Mouse (Mus musculus): ENCODE measurements around the gene 2200002J24Rik. TPM values are rescaled to one million over a fixed set of nuclear protein-coding genes. Genes with fewer than 3 reads are reported as not detected.

2200002J24Rik gene
- total and polyA plus RNA-seq, 2 experiments from 2014 or later: 1.5 to 6.4 TPM

DNA sequence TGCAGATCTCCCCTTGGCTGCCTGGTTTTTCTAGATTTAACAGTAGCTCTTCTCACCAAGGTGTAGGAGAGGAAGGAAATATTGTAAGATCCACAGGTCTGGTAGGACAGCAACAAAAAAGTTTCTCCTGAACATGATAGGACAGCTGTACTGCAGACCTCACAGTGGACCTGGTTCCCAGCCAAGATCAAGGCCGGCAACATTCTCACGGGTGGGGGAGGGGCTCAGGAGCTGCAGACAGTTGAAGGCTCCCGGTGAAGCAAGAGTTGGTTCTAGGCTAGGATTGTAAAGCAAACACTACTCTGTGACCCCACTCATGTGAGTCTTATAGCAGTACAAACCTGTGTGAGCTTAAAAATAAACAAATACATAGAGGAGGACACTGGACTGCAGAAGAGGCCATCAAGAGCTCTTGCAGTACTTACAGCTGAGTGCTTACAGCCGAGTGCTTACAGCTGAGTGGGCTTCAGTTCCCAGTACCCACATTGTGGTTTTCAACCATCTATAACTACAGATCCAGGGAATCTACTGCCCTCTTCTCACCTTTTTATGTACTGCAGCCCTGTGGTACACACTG is 45.4 kb downstream of the 2200002J24Rik start:
- H3K9ac ChIP-seq (replicated peaks; ENCODE audit: low read depth, low read length): no peak overlapping the region
- no peaks in the 10 kb centered on the region; the same call in 1 of the 2 replicates for H3K9me3 ChIP-seq (replicated peaks; ENCODE audit: control insufficient read depth, low read length)
- TF ChIP-seq EP300 (IDR thresholded peaks at IDR 0.05; ENCODE audit: low read depth) (no peak), CTCF (IDR thresholded peaks at IDR 0.05; ENCODE audit: low read depth) (no peak)
- H3K4me3 ChIP-seq (ENCODE audit: low read depth, low read length): no peak overlapping the region
- H3K27me3 ChIP-seq (ENCODE audit: control insufficient read depth, insufficient read depth, low read length): no peaks in the 10 kb centered on the region
- ATAC-seq (ENCODE audit: insufficient read depth, low read depth) (peak; percentile 62; the same call in 1 of the 2 replicates), DNase-seq (ENCODE audit: low spot score) (peak; percentile 41)
- H3K4me1 ChIP-seq (ENCODE audit: control insufficient read depth, insufficient read depth): peaks cover 4% of the 10 kb centered on the region; the same call in 1 of the 2 replicates
- 0 out of 2 replicates have a peak overlapping the region, but pooled peaks have one; percentile 34 for H3K27ac ChIP-seq (ENCODE audit: low read depth)
- H3K36me3 ChIP-seq (replicated peaks; ENCODE audit: control insufficient read depth, insufficient read depth, low read length): no peaks in the 10 kb centered on the region
- no peak overlapping the region for H3K4me2 ChIP-seq (ENCODE audit: low read depth, low read length)
- WGBS: 21% methylated on average over 4 of the region's 4 CpGs

DNA sequence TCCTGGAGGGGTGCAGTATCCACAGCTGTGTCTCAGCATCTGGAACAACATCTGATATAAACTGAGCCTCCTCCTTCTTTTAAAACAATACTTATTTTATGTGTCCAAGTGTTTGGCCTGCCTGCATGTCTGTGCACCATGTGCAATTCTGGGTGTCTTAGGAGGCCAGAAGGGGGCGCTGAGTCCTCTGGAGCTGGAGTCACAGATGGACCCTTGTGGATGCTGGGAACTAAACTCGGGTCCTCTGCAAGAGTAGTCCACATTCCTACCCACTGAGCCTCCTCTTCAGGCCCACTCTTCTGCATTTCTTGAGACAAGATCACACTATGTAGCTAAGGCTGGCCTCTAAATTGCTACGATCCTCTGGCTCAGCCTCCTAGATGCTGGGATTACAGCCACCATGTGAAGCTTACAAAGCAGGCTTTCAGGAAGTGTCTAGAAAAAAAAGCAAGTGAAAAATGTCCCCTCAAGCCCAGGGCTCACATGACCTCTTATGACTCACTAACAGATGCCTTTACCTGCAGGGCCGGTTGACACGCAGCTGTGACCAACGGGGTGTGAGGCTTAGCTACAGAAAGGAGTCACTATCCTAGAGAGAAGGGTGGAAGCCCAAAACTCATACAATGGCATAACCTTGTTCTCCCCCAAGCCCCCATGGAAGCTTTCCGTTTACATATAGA is 48.9 kb downstream of the 2200002J24Rik start:
- ATAC-seq (ENCODE audit: insufficient read depth, low read depth) (no peak), DNase-seq (ENCODE audit: low spot score) (no peak)
- peaks cover 4% of the 10 kb centered on the region; the same call in 1 of the 2 replicates for H3K4me1 ChIP-seq (ENCODE audit: control insufficient read depth, insufficient read depth)
- H3K27ac ChIP-seq (ENCODE audit: low read depth): no peak overlapping the region
- 84% methylated on average over 7 of the region's 7 CpGs for WGBS
- H3K9ac ChIP-seq (replicated peaks; ENCODE audit: low read depth, low read length): no peak overlapping the region
- no peak overlapping the region for H3K4me2 ChIP-seq (ENCODE audit: low read depth, low read length)
- no peaks in the 10 kb centered on the region for H3K27me3 ChIP-seq (ENCODE audit: control insufficient read depth, insufficient read depth, low read length)
- H3K9me3 ChIP-seq (replicated peaks; ENCODE audit: control insufficient read depth, low read length): no peaks in the 10 kb centered on the region
- TF ChIP-seq EP300 (IDR thresholded peaks at IDR 0.05; ENCODE audit: low read depth): no peak
- TF ChIP-seq CTCF (IDR thresholded peaks at IDR 0.05; ENCODE audit: low read depth): no peak
- H3K36me3 ChIP-seq (replicated peaks; ENCODE audit: control insufficient read depth, insufficient read depth, low read length): no peaks in the 10 kb centered on the region
- no peak overlapping the region for H3K4me3 ChIP-seq (ENCODE audit: low read depth, low read length)

Other genes starting within 250 kb of the 2200002J24Rik start
Only the 30 nearest of the 32 such genes appear.
- not detected in 2 replicates for gene Nphs1, start 240.6 kb upstream of the 2200002J24Rik start, total RNA-seq (2014; rRNA removed; ENCODE audit: low replicate concordance)
- 0.05 TPM in 1 of 2 replicates, not detected in the other for gene Nphs1, start 240.6 kb upstream of the 2200002J24Rik start, polyA plus RNA-seq (2015; fragmentation: Nextera tagmentation; extraction: Ambion mirVana)
- not detected in 2 replicates for gene Prodh2, start 205.3 kb upstream of the 2200002J24Rik start, total RNA-seq (2014; rRNA removed; ENCODE audit: low replicate concordance)
- not detected in 2 replicates for gene Prodh2, start 205.3 kb upstream of the 2200002J24Rik start, polyA plus RNA-seq (2015; fragmentation: Nextera tagmentation; extraction: Ambion mirVana)
- 0.31 and 4.3 TPM in 2 replicates for gene Arhgap33, start 163.9 kb upstream of the 2200002J24Rik start, total RNA-seq (2014; rRNA removed; ENCODE audit: low replicate concordance)
- gene Arhgap33, start 163.9 kb upstream of the 2200002J24Rik start, polyA plus RNA-seq (2015; fragmentation: Nextera tagmentation; extraction: Ambion mirVana): 0.80 and 1.0 TPM in 2 replicates
- 72.0 and 93.3 TPM in 2 replicates for gene Hspb6, start 146.7 kb upstream of the 2200002J24Rik start, total RNA-seq (2014; rRNA removed; ENCODE audit: low replicate concordance)
- 339 and 340 TPM in 2 replicates for gene Hspb6, start 146.7 kb upstream of the 2200002J24Rik start, polyA plus RNA-seq (2015; fragmentation: Nextera tagmentation; extraction: Ambion mirVana)
- 6.5 and 7.1 TPM in 2 replicates for gene Proser3, start 146.6 kb upstream of the 2200002J24Rik start, total RNA-seq (2014; rRNA removed; ENCODE audit: low replicate concordance)
- gene Proser3, start 146.6 kb upstream of the 2200002J24Rik start, polyA plus RNA-seq (2015; fragmentation: Nextera tagmentation; extraction: Ambion mirVana): 2.5 and 3.2 TPM in 2 replicates
- 11.9 and 19.7 TPM in 2 replicates for gene Lin37, start 139.1 kb upstream of the 2200002J24Rik start, total RNA-seq (2014; rRNA removed; ENCODE audit: low replicate concordance)
- 26.2 and 27.1 TPM in 2 replicates for gene Lin37, start 139.1 kb upstream of the 2200002J24Rik start, polyA plus RNA-seq (2015; fragmentation: Nextera tagmentation; extraction: Ambion mirVana)
- gene U2af1l4, start 135.6 kb upstream of the 2200002J24Rik start, total RNA-seq (2014; rRNA removed; ENCODE audit: low replicate concordance): 36.9 and 41.9 TPM in 2 replicates
- gene U2af1l4, start 135.6 kb upstream of the 2200002J24Rik start, polyA plus RNA-seq (2015; fragmentation: Nextera tagmentation; extraction: Ambion mirVana): 120 and 123 TPM in 2 replicates
- 0.08 and 0.61 TPM in 2 replicates for gene Gm49396, start 135.6 kb upstream of the 2200002J24Rik start, total RNA-seq (2014; rRNA removed; ENCODE audit: low replicate concordance)
- gene Gm49396, start 135.6 kb upstream of the 2200002J24Rik start, polyA plus RNA-seq (2015; fragmentation: Nextera tagmentation; extraction: Ambion mirVana): 3.0 and 3.4 TPM in 2 replicates
- gene Psenen, start 135.3 kb upstream of the 2200002J24Rik start, total RNA-seq (2014; rRNA removed; ENCODE audit: low replicate concordance): 106 and 130 TPM in 2 replicates
- 130 and 133 TPM in 2 replicates for gene Psenen, start 135.3 kb upstream of the 2200002J24Rik start, polyA plus RNA-seq (2015; fragmentation: Nextera tagmentation; extraction: Ambion mirVana)
- gene Igflr1, start 133.5 kb upstream of the 2200002J24Rik start, total RNA-seq (2014; rRNA removed; ENCODE audit: low replicate concordance): 0.54 and 3.3 TPM in 2 replicates
- 0.94 and 1.9 TPM in 2 replicates for gene Igflr1, start 133.5 kb upstream of the 2200002J24Rik start, polyA plus RNA-seq (2015; fragmentation: Nextera tagmentation; extraction: Ambion mirVana)
- gene Kmt2b, start 110.2 kb upstream of the 2200002J24Rik start, total RNA-seq (2014; rRNA removed; ENCODE audit: low replicate concordance): 12.1 and 13.4 TPM in 2 replicates
- gene Kmt2b, start 110.2 kb upstream of the 2200002J24Rik start, polyA plus RNA-seq (2015; fragmentation: Nextera tagmentation; extraction: Ambion mirVana): 2.9 and 3.2 TPM in 2 replicates
- gene Zbtb32, start 100.0 kb upstream of the 2200002J24Rik start, total RNA-seq (2014; rRNA removed; ENCODE audit: low replicate concordance): not detected in 2 replicates
- 0.11 and 0.27 TPM in 2 replicates for gene Zbtb32, start 100.0 kb upstream of the 2200002J24Rik start, polyA plus RNA-seq (2015; fragmentation: Nextera tagmentation; extraction: Ambion mirVana)
- 1.1 and 73.4 TPM in 2 replicates for gene Upk1a, start 86.1 kb upstream of the 2200002J24Rik start, total RNA-seq (2014; rRNA removed; ENCODE audit: low replicate concordance)
- 0.56 and 0.60 TPM in 2 replicates for gene Upk1a, start 86.1 kb upstream of the 2200002J24Rik start, polyA plus RNA-seq (2015; fragmentation: Nextera tagmentation; extraction: Ambion mirVana)
- 1,408 and 1,527 TPM in 2 replicates for gene Cox6b1, start 72.8 kb upstream of the 2200002J24Rik start, total RNA-seq (2014; rRNA removed; ENCODE audit: low replicate concordance)
- 4,395 and 4,405 TPM in 2 replicates for gene Cox6b1, start 72.8 kb upstream of the 2200002J24Rik start, polyA plus RNA-seq (2015; fragmentation: Nextera tagmentation; extraction: Ambion mirVana)
- not detected in 2 replicates for gene Etv2, start 63.1 kb upstream of the 2200002J24Rik start, total RNA-seq (2014; rRNA removed; ENCODE audit: low replicate concordance)
- gene Etv2, start 63.1 kb upstream of the 2200002J24Rik start, polyA plus RNA-seq (2015; fragmentation: Nextera tagmentation; extraction: Ambion mirVana): not detected in 2 replicates
- gene Rbm42, start 48.6 kb upstream of the 2200002J24Rik start, total RNA-seq (2014; rRNA removed; ENCODE audit: low replicate concordance): 93.4 and 114 TPM in 2 replicates
- gene Rbm42, start 48.6 kb upstream of the 2200002J24Rik start, polyA plus RNA-seq (2015; fragmentation: Nextera tagmentation; extraction: Ambion mirVana): 71.3 and 71.6 TPM in 2 replicates
- gene Haus5, start 33.9 kb upstream of the 2200002J24Rik start, total RNA-seq (2014; rRNA removed; ENCODE audit: low replicate concordance): 17.5 and 19.8 TPM in 2 replicates
- gene Haus5, start 33.9 kb upstream of the 2200002J24Rik start, polyA plus RNA-seq (2015; fragmentation: Nextera tagmentation; extraction: Ambion mirVana): 9.5 and 10.5 TPM in 2 replicates
- gene Pmis2, start 27.3 kb upstream of the 2200002J24Rik start, total RNA-seq (2014; rRNA removed; ENCODE audit: low replicate concordance): not detected in 2 replicates
- gene Pmis2, start 27.3 kb upstream of the 2200002J24Rik start, polyA plus RNA-seq (2015; fragmentation: Nextera tagmentation; extraction: Ambion mirVana): not detected in 2 replicates
- gene Atp4a, start 13.3 kb downstream of the 2200002J24Rik start, total RNA-seq (2014; rRNA removed; ENCODE audit: low replicate concordance): not detected in 2 replicates
- 0.04 TPM in 1 of 2 replicates, not detected in the other for gene Atp4a, start 13.3 kb downstream of the 2200002J24Rik start, polyA plus RNA-seq (2015; fragmentation: Nextera tagmentation; extraction: Ambion mirVana)
- 228 and 261 TPM in 2 replicates for gene Tmem147, start 30.6 kb downstream of the 2200002J24Rik start, total RNA-seq (2014; rRNA removed; ENCODE audit: low replicate concordance)
- 283 and 304 TPM in 2 replicates for gene Tmem147, start 30.6 kb downstream of the 2200002J24Rik start, polyA plus RNA-seq (2015; fragmentation: Nextera tagmentation; extraction: Ambion mirVana)
- not detected in 2 replicates for gene Gapdhs, start 44.8 kb downstream of the 2200002J24Rik start, total RNA-seq (2014; rRNA removed; ENCODE audit: low replicate concordance)
- gene Gapdhs, start 44.8 kb downstream of the 2200002J24Rik start, polyA plus RNA-seq (2015; fragmentation: Nextera tagmentation; extraction: Ambion mirVana): 0.16 TPM in 1 of 2 replicates, not detected in the other
- gene Sbsn, start 52.5 kb downstream of the 2200002J24Rik start, total RNA-seq (2014; rRNA removed; ENCODE audit: low replicate concordance): 0.23 and 4.6 TPM in 2 replicates
- gene Sbsn, start 52.5 kb downstream of the 2200002J24Rik start, polyA plus RNA-seq (2015; fragmentation: Nextera tagmentation; extraction: Ambion mirVana): 2.5 and 2.6 TPM in 2 replicates
- gene Dmkn, start 64.8 kb downstream of the 2200002J24Rik start, total RNA-seq (2014; rRNA removed; ENCODE audit: low replicate concordance): 1.1 and 8.1 TPM in 2 replicates
- gene Dmkn, start 64.8 kb downstream of the 2200002J24Rik start, polyA plus RNA-seq (2015; fragmentation: Nextera tagmentation; extraction: Ambion mirVana): 10.4 and 13.8 TPM in 2 replicates
- not detected in 2 replicates for gene Krtdap, start 89.0 kb downstream of the 2200002J24Rik start, total RNA-seq (2014; rRNA removed; ENCODE audit: low replicate concordance)
- 0.40 and 1.3 TPM in 2 replicates for gene Krtdap, start 89.0 kb downstream of the 2200002J24Rik start, polyA plus RNA-seq (2015; fragmentation: Nextera tagmentation; extraction: Ambion mirVana)
- gene Ffar2, start 124.8 kb downstream of the 2200002J24Rik start, total RNA-seq (2014; rRNA removed; ENCODE audit: low replicate concordance): not detected in 2 replicates
- gene Ffar2, start 124.8 kb downstream of the 2200002J24Rik start, polyA plus RNA-seq (2015; fragmentation: Nextera tagmentation; extraction: Ambion mirVana): 0.05 TPM in 2 replicates
- gene Ffar3, start 157.3 kb downstream of the 2200002J24Rik start, total RNA-seq (2014; rRNA removed; ENCODE audit: low replicate concordance): not detected in 2 replicates
- gene Ffar3, start 157.3 kb downstream of the 2200002J24Rik start, polyA plus RNA-seq (2015; fragmentation: Nextera tagmentation; extraction: Ambion mirVana): not detected in 2 replicates
- gene Ffar1, start 162.6 kb downstream of the 2200002J24Rik start, total RNA-seq (2014; rRNA removed; ENCODE audit: low replicate concordance): not detected in 2 replicates
- not detected in 2 replicates for gene Ffar1, start 162.6 kb downstream of the 2200002J24Rik start, polyA plus RNA-seq (2015; fragmentation: Nextera tagmentation; extraction: Ambion mirVana)
- not detected in 2 replicates for gene Cd22, start 181.4 kb downstream of the 2200002J24Rik start, total RNA-seq (2014; rRNA removed; ENCODE audit: low replicate concordance)
- gene Cd22, start 181.4 kb downstream of the 2200002J24Rik start, polyA plus RNA-seq (2015; fragmentation: Nextera tagmentation; extraction: Ambion mirVana): 0.08 and 0.23 TPM in 2 replicates
- 0.38 and 1.2 TPM in 2 replicates for gene Mag, start 215.9 kb downstream of the 2200002J24Rik start, total RNA-seq (2014; rRNA removed; ENCODE audit: low replicate concordance)
- 0.07 and 0.10 TPM in 2 replicates for gene Mag, start 215.9 kb downstream of the 2200002J24Rik start, polyA plus RNA-seq (2015; fragmentation: Nextera tagmentation; extraction: Ambion mirVana)
- not detected in 2 replicates for gene Hamp2, start 225.8 kb downstream of the 2200002J24Rik start, total RNA-seq (2014; rRNA removed; ENCODE audit: low replicate concordance)
- gene Hamp2, start 225.8 kb downstream of the 2200002J24Rik start, polyA plus RNA-seq (2015; fragmentation: Nextera tagmentation; extraction: Ambion mirVana): 0.44 TPM in 1 of 2 replicates, not detected in the other

All from heart, postnatal 0 days (tissue).